Mouse (Mus musculus) kidney, adult 11 months (tissue): ENCODE results near the gene Zfp704.

ENCODE experiments used
- DNase-seq: peaks from one replicate; pipeline ENCODE4 v3.0.0; 2022

Zfp704 gene

GRCm38 (mm10) chr3:9554916-9555315 lies 55.0 kb downstream of the Zfp704 start:
- DNase-seq: no peak

GRCm38 (mm10) chr3:9552332-9552731 lies 57.6 kb downstream of the Zfp704 start:
- no peak for DNase-seq

DNA sequence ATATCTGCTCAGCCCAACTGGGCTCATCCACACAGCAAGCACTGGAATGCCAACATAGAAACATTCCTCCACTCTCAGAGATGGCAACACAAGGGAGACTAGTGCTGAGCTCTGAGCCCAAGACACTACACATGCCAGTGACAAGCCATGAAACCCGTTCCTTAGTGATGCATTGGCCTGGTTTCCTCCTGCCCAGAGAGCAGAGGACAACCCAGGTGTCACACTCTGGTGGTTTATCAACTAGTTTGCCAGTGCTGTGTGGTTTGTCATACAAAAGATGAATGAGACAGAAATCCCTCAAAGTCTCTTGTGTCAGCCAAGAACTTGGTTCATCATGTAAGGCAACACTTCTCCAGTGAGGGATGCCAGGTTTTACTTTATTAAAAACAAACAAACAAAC lies 59.0 kb downstream of the Zfp704 start:
- peak; percentile 50 for DNase-seq

DNA sequence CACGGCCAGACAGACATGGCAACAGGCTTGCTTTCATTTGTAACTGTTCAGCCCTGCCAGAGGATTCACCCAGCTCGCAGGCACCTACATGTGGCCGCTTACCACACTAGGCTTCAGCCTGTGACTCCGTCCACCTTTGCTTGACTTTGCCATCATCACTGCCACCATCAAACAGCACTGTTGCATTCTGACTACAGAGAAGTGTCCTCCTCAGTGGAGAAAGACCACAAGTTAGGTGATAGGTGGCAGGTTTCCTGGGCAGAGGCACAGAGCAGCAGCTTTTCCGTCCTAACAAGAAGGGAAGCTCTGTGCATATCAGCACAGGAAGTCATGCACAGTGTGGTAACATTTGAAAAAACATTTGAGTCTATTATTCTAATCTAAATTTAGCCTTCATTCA lies 60.1 kb downstream of the Zfp704 start:
- DNase-seq: no peak

GRCm38 (mm10) chr3:9548188-9548587 lies 61.7 kb downstream of the Zfp704 start:
- DNase-seq: no peak

GRCm38 (mm10) chr3:9546882-9547620 lies 62.8 kb downstream of the Zfp704 start:
- no peak for DNase-seq

DNA sequence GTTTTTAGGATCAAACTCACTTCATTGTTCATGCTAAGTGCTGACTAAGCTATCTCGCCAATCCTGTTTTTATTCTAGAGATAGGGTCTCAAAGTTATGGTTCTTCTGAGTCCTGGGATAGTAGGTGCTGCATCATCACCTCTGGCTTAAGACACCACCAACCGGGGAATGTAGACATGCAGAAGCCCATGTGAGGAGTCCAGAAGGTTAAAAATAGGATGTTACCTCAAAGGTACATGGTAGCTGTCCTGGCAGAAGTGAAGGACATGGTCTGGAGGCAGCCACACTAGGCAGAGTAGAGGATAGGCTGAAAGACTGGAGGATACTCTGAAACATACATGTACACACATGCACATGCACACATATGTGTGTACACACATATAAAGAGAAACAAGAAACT lies 65.5 kb downstream of the Zfp704 start:
- DNase-seq: no peak

DNA sequence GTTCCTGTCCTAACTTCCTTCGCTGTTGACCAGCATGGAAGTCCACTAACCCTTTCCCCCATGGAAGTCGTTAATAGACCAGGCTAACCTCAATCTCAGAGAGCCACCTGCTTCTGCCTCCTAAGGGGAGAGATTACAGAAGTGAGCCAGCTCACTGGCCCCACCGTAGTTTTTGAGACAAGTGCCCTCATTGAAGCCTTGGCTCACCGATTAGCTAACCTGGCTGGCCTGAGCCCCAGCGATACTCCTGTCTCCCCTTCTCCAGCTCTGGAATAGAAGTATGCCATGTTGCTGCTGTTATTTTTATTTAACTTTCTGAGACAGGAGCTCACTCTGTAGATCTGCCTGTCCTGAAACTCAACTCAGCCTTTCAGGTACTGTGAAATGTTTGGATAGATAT lies 66.0 kb downstream of the Zfp704 start:
- no peak for DNase-seq

GRCm38 (mm10) chr3:9543463-9543862 lies 66.4 kb downstream of the Zfp704 start:
- no peak for DNase-seq

DNA sequence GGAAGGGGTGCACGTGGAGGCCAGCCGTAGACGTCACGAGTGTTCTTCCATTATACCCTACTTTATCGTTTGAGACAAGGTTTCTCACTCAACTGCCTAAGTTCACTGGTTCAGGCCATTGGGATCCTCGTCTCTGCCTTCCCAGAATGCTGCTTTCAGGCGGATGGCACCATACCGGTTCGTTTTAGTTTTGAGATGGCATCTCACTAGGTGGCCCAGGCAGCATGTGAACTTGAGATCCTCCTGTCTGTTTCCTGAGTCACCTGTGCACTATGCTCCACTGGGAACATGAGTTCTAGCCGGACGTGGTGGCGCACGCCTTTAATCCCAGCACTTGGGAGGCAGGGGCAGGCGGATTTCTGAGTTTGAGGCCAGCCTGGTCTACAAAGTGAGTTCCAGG lies 68.3 kb downstream of the Zfp704 start:
- no peak for DNase-seq

- DNase-seq: no peak
Measured at GRCm38 (mm10) chr3:9538510-9538909, 71.4 kb downstream of the Zfp704 start.

- no peak for DNase-seq
Measured at GRCm38 (mm10) chr3:9537889-9538288, 72.0 kb downstream of the Zfp704 start.

- no peak for DNase-seq
Measured at GRCm38 (mm10) chr3:9530097-9530780, 79.6 kb downstream of the Zfp704 start.

- no peak for DNase-seq
Measured at GRCm38 (mm10) chr3:9524429-9524828, 85.5 kb downstream of the Zfp704 start.

GRCm38 (mm10) chr3:9523081-9523932 lies 86.6 kb downstream of the Zfp704 start:
- DNase-seq: no peak

DNA sequence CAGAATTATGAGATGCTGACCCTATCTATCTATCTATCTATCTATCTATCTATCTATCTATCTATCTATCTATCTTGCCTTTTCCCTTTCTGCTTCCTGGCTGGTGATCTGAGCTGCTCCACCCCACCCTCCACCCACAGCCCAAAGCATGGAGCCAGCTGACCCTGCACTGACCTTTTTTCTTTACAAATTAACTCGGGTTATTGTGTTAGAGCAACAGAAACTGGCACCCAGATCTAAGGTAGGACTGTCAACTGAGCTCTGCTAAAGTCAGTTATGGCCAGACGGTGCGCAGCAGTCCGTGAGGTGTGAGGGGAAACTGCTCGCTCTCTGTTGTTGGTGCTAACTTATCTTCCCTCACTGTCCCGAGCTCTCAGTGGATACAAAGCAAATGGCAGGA lies 87.9 kb downstream of the Zfp704 start:
- peak; percentile 72 for DNase-seq

- DNase-seq: no peak
Measured at GRCm38 (mm10) chr3:9520728-9521054, 89.2 kb downstream of the Zfp704 start.

GRCm38 (mm10) chr3:9520051-9520727 lies 89.7 kb downstream of the Zfp704 start:
- DNase-seq: peak; percentile 61

DNA sequence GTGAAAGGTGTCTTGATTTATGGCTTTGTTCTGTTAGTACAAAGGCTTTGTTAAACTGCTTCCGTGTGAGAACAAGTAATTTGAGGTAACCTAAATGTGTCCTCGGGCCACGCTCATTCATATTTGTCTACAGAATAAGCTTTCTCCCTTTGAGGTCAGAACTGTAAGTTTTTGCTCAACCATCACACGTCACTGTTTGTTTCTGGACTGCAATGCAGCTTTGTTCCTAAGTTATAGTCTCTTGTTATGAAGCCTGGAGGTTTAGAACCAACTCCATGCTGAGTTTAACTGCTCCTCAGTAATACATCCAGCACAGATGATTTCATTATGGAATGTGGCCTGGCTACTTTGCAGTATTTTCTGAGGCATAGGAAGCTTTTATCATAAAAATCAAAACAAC lies 90.4 kb downstream of the Zfp704 start:
- no peak for DNase-seq

DNA sequence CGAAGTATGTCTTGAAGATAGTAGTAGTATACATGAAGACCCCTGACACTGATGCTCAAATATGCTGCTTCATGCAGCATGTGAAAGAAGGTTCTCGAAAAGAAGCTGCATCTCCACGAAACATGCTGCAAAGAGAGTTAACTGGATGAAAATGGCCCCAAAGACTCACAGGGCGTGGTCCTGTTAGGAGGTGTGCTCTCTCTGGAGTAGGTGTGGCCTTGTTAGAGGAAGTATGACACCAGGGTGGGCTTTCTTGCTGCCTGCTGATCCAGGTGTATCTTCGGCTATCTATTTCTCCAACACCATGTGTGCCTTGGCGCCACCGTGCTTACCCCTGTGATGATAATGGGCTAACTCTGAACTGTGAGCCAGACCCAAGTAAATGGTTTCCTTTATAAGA lies 90.9 kb downstream of the Zfp704 start:
- DNase-seq: no peak

DNA sequence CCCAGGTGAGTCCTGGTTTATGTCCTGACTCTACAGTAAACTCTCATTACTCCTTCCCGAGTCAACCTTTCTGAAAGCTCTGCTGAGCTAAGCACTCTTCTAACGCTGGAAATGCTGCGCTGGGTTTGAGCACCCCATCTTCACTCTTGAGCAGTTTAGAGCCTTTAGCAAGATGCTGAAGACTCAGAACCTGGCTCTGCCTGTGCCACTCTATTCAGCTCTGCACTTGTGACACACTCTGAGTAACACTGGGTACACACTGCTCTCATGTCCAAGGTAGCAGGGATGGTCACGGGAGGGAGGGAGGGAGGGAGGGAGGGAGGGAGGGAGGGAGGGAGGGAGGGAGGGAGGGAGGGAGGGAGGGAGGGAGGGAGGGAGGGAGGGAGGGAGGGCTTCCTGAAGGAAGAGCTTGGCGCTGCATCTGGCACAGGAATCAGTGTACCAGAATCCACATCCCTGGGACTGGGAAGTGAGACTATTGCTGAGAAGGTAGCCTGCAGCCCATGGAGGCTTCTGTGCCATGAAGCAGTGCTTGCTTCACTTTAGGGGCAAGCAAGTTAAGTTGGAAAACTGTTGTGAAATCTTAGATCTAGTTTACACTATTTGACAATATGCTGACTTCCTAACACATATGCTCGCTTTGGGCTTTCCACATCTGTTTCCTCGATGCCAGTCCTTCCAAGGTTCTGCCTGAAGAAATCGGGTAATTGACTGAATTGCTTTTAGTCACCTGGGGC lies 93.6 kb downstream of the Zfp704 start:
- DNase-seq: no peak

DNA sequence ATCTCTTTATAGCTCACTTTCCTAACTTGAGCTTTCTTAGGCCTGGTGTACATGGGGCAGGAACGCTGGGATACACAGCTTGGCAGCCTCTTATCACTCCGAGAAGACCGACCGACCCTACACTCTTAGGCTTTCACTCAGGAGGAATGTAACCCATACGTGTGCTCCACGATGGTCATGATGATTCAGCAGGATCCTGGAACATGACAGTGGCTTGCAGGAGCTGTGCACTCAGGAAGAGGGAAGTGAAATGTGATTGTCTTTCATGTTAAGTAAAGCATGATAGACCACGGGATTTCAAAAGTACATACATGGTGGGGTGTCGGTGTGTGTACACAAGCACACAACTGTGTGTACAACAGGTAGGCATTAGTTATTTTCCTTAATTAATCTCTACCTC lies 94.4 kb downstream of the Zfp704 start:
- DNase-seq: no peak

DNA sequence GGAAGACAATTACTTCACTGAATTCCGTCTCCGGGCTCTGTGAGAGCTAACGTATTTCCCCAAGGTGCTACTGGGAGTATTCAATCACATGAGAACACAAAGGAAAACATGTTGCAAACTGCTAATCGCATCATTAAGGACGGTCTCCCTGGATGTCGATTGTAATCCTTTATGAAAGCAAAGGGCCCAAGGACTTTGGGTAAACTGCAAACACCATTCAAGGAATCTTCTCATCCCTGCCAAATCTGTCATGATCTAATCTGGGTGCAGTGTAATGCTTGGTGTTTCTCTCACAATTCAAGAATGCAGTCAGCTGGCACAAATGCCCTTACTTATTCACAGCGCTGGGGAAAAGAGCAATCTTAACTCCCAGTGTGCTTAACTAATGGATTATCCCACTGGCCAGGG lies 96.2 kb downstream of the Zfp704 start:
- DNase-seq: no peak
